Mouse (Mus musculus): ENCODE measurements around the gene Osgin1. TPM values are rescaled to one million over a fixed set of nuclear protein-coding genes. Genes with fewer than 3 reads are reported as not detected.

The Osgin1 gene
- polyA plus RNA-seq, 1 experiment from 2014 or later: not detected

GRCm38 (mm10) chr8:119436933-119437332, 3.0 kb downstream of the Osgin1 start:
- H3K27ac ChIP-seq (replicated peaks): no peak overlapping the region
- ATAC-seq (ENCODE audit: low read depth): no peak
- no peaks in the 10 kb centered on the region for H3K36me3 ChIP-seq
- no peak overlapping the region for H3K4me2 ChIP-seq
- H3K9ac ChIP-seq: no peak overlapping the region
- 23% methylated on average over 9 of the region's 9 CpGs for WGBS
- peaks cover 16% of the 10 kb centered on the region for H3K4me1 ChIP-seq (replicated peaks)
- H3K27me3 ChIP-seq: no peaks in the 10 kb centered on the region
- no peak overlapping the region for H3K4me3 ChIP-seq
- no peaks in the 10 kb centered on the region for H3K9me3 ChIP-seq

GRCm38 (mm10) chr8:119437506-119437905, 3.6 kb downstream of the Osgin1 start:
- no peak overlapping the region for H3K4me2 ChIP-seq
- H3K4me1 ChIP-seq (replicated peaks): peaks cover 16% of the 10 kb centered on the region
- H3K4me3 ChIP-seq: no peak overlapping the region
- no peaks in the 10 kb centered on the region for H3K9me3 ChIP-seq
- no peak overlapping the region for H3K9ac ChIP-seq
- ATAC-seq (ENCODE audit: low read depth): no peak
- H3K36me3 ChIP-seq: no peaks in the 10 kb centered on the region
- 73% methylated on average over 11 of the region's 11 CpGs for WGBS
- H3K27ac ChIP-seq (replicated peaks): no peak overlapping the region
- H3K27me3 ChIP-seq: no peaks in the 10 kb centered on the region

- H3K27ac ChIP-seq (replicated peaks): no peak overlapping the region
- peaks cover 16% of the 10 kb centered on the region for H3K4me1 ChIP-seq (replicated peaks)
- H3K4me3 ChIP-seq: no peak overlapping the region
- H3K9me3 ChIP-seq: no peaks in the 10 kb centered on the region
- H3K36me3 ChIP-seq: no peaks in the 10 kb centered on the region
- H3K27me3 ChIP-seq: no peaks in the 10 kb centered on the region
- no peak overlapping the region for H3K4me2 ChIP-seq
- no peak overlapping the region for H3K9ac ChIP-seq
- WGBS: 81% methylated on average over 6 of the region's 6 CpGs
- ATAC-seq (ENCODE audit: low read depth): no peak
These were observed 5.0 kb downstream of the Osgin1 start for GRCm38 (mm10) chr8:119438876-119439275.

- H3K27ac ChIP-seq (replicated peaks): peak overlapping the region; percentile 61; the same call in 1 of the 2 replicates
- H3K9me3 ChIP-seq: no peaks in the 10 kb centered on the region
- H3K9ac ChIP-seq: no peak overlapping the region
- H3K27me3 ChIP-seq: no peaks in the 10 kb centered on the region
- 87% methylated on average over 2 of the region's 2 CpGs for WGBS
- H3K4me3 ChIP-seq: no peak overlapping the region
- no peaks in the 10 kb centered on the region for H3K36me3 ChIP-seq
- ATAC-seq (ENCODE audit: low read depth): no peak
- peaks cover 16% of the 10 kb centered on the region for H3K4me1 ChIP-seq (replicated peaks)
- no peak overlapping the region for H3K4me2 ChIP-seq
These were observed 5.5 kb downstream of the Osgin1 start for GRCm38 (mm10) chr8:119439424-119439823.

- Histone ChIP-seq H3K4me2 (no peak overlapping the region), H3K4me1 (replicated peaks) (peaks cover 16% of the 10 kb centered on the region), H3K27me3 (no peaks in the 10 kb centered on the region), H3K36me3 (no peaks in the 10 kb centered on the region), H3K4me3 (no peak overlapping the region), H3K9me3 (no peaks in the 10 kb centered on the region), H3K9ac (no peak overlapping the region), H3K27ac (replicated peaks) (peak overlapping the region; percentile 61)
- ATAC-seq (ENCODE audit: low read depth): peak; percentile 80
- WGBS: 41% methylated on average over 7 of the region's 7 CpGs
These were observed 5.9 kb downstream of the Osgin1 start for GRCm38 (mm10) chr8:119439893-119440249.

GRCm38 (mm10) chr8:119440250-119440951, 6.5 kb downstream of the Osgin1 start:
- no peaks in the 10 kb centered on the region for H3K9me3 ChIP-seq
- H3K27me3 ChIP-seq: peaks cover 5% of the 10 kb centered on the region; the same call in 1 of the 2 replicates
- H3K27ac ChIP-seq (replicated peaks): peak overlapping the region; percentile 61
- H3K4me2 ChIP-seq: peak overlapping the region; percentile 26; the same call in 1 of the 2 replicates
- no peaks in the 10 kb centered on the region for H3K36me3 ChIP-seq
- H3K4me3 ChIP-seq: no peak overlapping the region
- ATAC-seq (ENCODE audit: low read depth): peak; percentile 45; the same call in 1 of the 2 replicates
- 12% methylated on average over 16 of the region's 16 CpGs for WGBS
- H3K4me1 ChIP-seq (replicated peaks): peaks cover 16% of the 10 kb centered on the region
- no peak overlapping the region for H3K9ac ChIP-seq

- peak overlapping the region; percentile 26; the same call in 1 of the 2 replicates for H3K4me2 ChIP-seq
- no peak for ATAC-seq (ENCODE audit: low read depth)
- WGBS: 60% methylated on average over 1 of the region's 1 CpGs
These were observed 7.0 kb downstream of the Osgin1 start for GRCm38 (mm10) chr8:119440952-119441270.

GRCm38 (mm10) chr8:119442013-119442412, 8.1 kb downstream of the Osgin1 start:
- Histone ChIP-seq H3K4me2 (no peak overlapping the region), H3K9ac (no peak overlapping the region), H3K4me3 (no peak overlapping the region), H3K9me3 (no peaks in the 10 kb centered on the region), H3K4me1 (replicated peaks) (peaks cover 22% of the 10 kb centered on the region), H3K36me3 (no peaks in the 10 kb centered on the region), H3K27ac (replicated peaks) (no peak overlapping the region), H3K27me3 (peaks cover 10% of the 10 kb centered on the region; the same call in 1 of the 2 replicates)
- ATAC-seq (ENCODE audit: low read depth): no peak
- 74% methylated on average over 5 of the region's 5 CpGs for WGBS

More at GRCm38 (mm10) chr8:119440952-119441270, 7.0 kb downstream of the Osgin1 start:
- H3K36me3 ChIP-seq: no peaks in the 10 kb centered on the region
- no peak overlapping the region for H3K9ac ChIP-seq
- peaks cover 17% of the 10 kb centered on the region for H3K4me1 ChIP-seq (replicated peaks)
- peaks cover 9% of the 10 kb centered on the region; the same call in 1 of the 2 replicates for H3K27me3 ChIP-seq
- no peak overlapping the region for H3K4me3 ChIP-seq
- no peak overlapping the region for H3K27ac ChIP-seq (replicated peaks)
- H3K9me3 ChIP-seq: no peaks in the 10 kb centered on the region

- ATAC-seq (ENCODE audit: low read depth): no peak
- Histone ChIP-seq H3K4me3 (no peak overlapping the region), H3K4me1 (replicated peaks) (peaks cover 32% of the 10 kb centered on the region), H3K36me3 (no peaks in the 10 kb centered on the region), H3K9ac (no peak overlapping the region), H3K27me3 (peaks cover 19% of the 10 kb centered on the region), H3K27ac (replicated peaks) (no peak overlapping the region), H3K4me2 (no peak overlapping the region), H3K9me3 (no peaks in the 10 kb centered on the region)
- WGBS: 91% methylated on average over 8 of the region's 8 CpGs
These were observed 9.0 kb downstream of the Osgin1 start for GRCm38 (mm10) chr8:119442970-119443369.

- Histone ChIP-seq H3K4me3 (peak within 1 kb of the TSS; percentile 70), H3K9me3 (no peaks in the 10 kb centered on the region), H3K27me3 (peaks cover 40% of the 10 kb centered on the region), H3K9ac (peak within 1 kb of the TSS; percentile 85), H3K27ac (replicated peaks) (0 out of 2 replicates have a peak within 1 kb of the TSS, but pooled peaks have one; percentile 46), H3K4me1 (replicated peaks) (peaks cover 34% of the 10 kb centered on the region), H3K36me3 (no peaks in the 10 kb centered on the region), H3K4me2 (peak within 1 kb of the TSS; percentile 79)
- peak; percentile 64 for ATAC-seq (ENCODE audit: low read depth)
- WGBS: 3% methylated on average over 44 of the region's 52 CpGs
These were observed 12.5 kb downstream of the Osgin1 start, which contains the start of gene Necab2 for GRCm38 (mm10) chr8:119446211-119446989. TSS of gene Necab2 (plus strand) at chr8:119446719.

- peaks cover 34% of the 10 kb centered on the region for H3K4me1 ChIP-seq (replicated peaks)
- ATAC-seq (ENCODE audit: low read depth): peak; percentile 55
- H3K36me3 ChIP-seq: no peaks in the 10 kb centered on the region
- peaks cover 40% of the 10 kb centered on the region for H3K27me3 ChIP-seq
- 2% methylated on average over 26 of the region's 80 CpGs for WGBS
- H3K4me2 ChIP-seq: peak overlapping the region; percentile 79
- H3K9me3 ChIP-seq: no peaks in the 10 kb centered on the region
- peak overlapping the region; percentile 70 for H3K4me3 ChIP-seq
- H3K27ac ChIP-seq (replicated peaks): 0 out of 2 replicates have a peak overlapping the region, but pooled peaks have one; percentile 1
- peak overlapping the region; percentile 85 for H3K9ac ChIP-seq
These were observed 13.3 kb downstream of the Osgin1 start for GRCm38 (mm10) chr8:119446990-119447780.
